Mouse (Mus musculus) bone marrow macrophage, adult 2 months (primary cell): ENCODE results near the gene Gm4969. TPM values are rescaled to one million over a fixed set of nuclear protein-coding genes. Genes with fewer than 3 reads are reported as not detected.

ENCODE experiments used
- H3K27ac ChIP-seq: 2 replicates; pipeline ENCODE4 v1.5.1; 2012; ENCODE audit warnings: low read depth, low read length; ENCODE audit not compliant: insufficient read depth
- H3K4me1 ChIP-seq: 2 replicates; pipeline ENCODE4 v1.6.1; 2012; ENCODE audit warnings: low read length; ENCODE audit not compliant: control insufficient read depth, insufficient read depth
- H3K4me3 ChIP-seq: 2 replicates; pipeline ENCODE4 v1.5.1; 2012; ENCODE audit warnings: mild to moderate bottlenecking, low read length, moderate library complexity; ENCODE audit not compliant: insufficient read depth
- CTCF ChIP-seq: IDR thresholded peaks from 2 replicates; pipeline ENCODE4 v1.5.1; 2012; ENCODE audit warnings: low read depth, mild to moderate bottlenecking, low read length, moderate library complexity
- POLR2A ChIP-seq: IDR thresholded peaks from 2 replicates; pipeline ENCODE4 v1.6.1; 2012; ENCODE audit warnings: mild to moderate bottlenecking, low read depth, low read length, borderline replicate concordance
- polyA plus RNA-seq: library from polyadenylated mRNA; stranded (reverse); fragments of >200 nt; gene quantifications from 2 replicates; pipeline ENCODE4 v1.2.4, GENCODE M21; 2012; ENCODE audit not compliant: missing spikeins, insufficient read depth, insufficient read length

The Gm4969 gene
- polyA plus RNA-seq, 1 experiment = not detected

GRCm38 (mm10) chr7:19137380-19137779 is 19.2 kb upstream of the Gm4969 start:
- Histone ChIP-seq H3K4me1 (no peaks in the 10 kb centered on the region), H3K4me3 (no peak overlapping the region), H3K27ac (no peak overlapping the region)
- TF ChIP-seq CTCF (peak; percentile 24; the same call in 1 of the 2 replicates), POLR2A (no peak)

GRCm38 (mm10) chr7:19136673-19137334 is 18.6 kb upstream of the Gm4969 start:
- TF ChIP-seq CTCF = no peak
- no peak for TF ChIP-seq POLR2A
- peaks cover 3% of the 10 kb centered on the region; the same call in 1 of the 2 replicates for H3K4me1 ChIP-seq
- H3K4me3 ChIP-seq = no peak overlapping the region
- H3K27ac ChIP-seq = no peak overlapping the region

- Histone ChIP-seq H3K4me1 (peaks cover 3% of the 10 kb centered on the region; the same call in 1 of the 2 replicates), H3K4me3 (no peak overlapping the region), H3K27ac (no peak overlapping the region)
- TF ChIP-seq POLR2A (no peak), CTCF (no peak)
These were observed 18.0 kb upstream of the Gm4969 start for GRCm38 (mm10) chr7:19136168-19136567.

GRCm38 (mm10) chr7:19131324-19131848 is 13.2 kb upstream of the Gm4969 start:
- TF ChIP-seq POLR2A (no peak), CTCF (peak; percentile 61; the same call in 1 of the 2 replicates)
- Histone ChIP-seq H3K4me1 (peaks cover 3% of the 10 kb centered on the region; the same call in 1 of the 2 replicates), H3K4me3 (peak overlapping the region; percentile 55), H3K27ac (no peak overlapping the region)

GRCm38 (mm10) chr7:19130657-19131056 is 12.5 kb upstream of the Gm4969 start:
- H3K4me3 ChIP-seq = no peak overlapping the region
- no peak for TF ChIP-seq POLR2A
- TF ChIP-seq CTCF = no peak
- H3K4me1 ChIP-seq = peaks cover 3% of the 10 kb centered on the region; the same call in 1 of the 2 replicates
- H3K27ac ChIP-seq = no peak overlapping the region

GRCm38 (mm10) chr7:19129396-19129795 is 11.2 kb upstream of the Gm4969 start:
- Histone ChIP-seq H3K27ac (no peak overlapping the region), H3K4me3 (no peak overlapping the region), H3K4me1 (peaks cover 3% of the 10 kb centered on the region; the same call in 1 of the 2 replicates)
- TF ChIP-seq CTCF = no peak
- no peak for TF ChIP-seq POLR2A

GRCm38 (mm10) chr7:19127744-19128143 is 9.6 kb upstream of the Gm4969 start:
- peaks cover 3% of the 10 kb centered on the region; the same call in 1 of the 2 replicates for H3K4me1 ChIP-seq
- TF ChIP-seq POLR2A = no peak
- no peak for TF ChIP-seq CTCF
- no peak overlapping the region for H3K27ac ChIP-seq
- no peak overlapping the region for H3K4me3 ChIP-seq

- TF ChIP-seq POLR2A = no peak
These were observed 6.5 kb upstream of the Gm4969 start for GRCm38 (mm10) chr7:19124713-19125112.

GRCm38 (mm10) chr7:19121686-19122085 is 3.5 kb upstream of the Gm4969 start:
- no peak for TF ChIP-seq POLR2A
- no peak for TF ChIP-seq CTCF
- Histone ChIP-seq H3K4me3 (no peak overlapping the region), H3K4me1 (peaks cover 3% of the 10 kb centered on the region; the same call in 1 of the 2 replicates), H3K27ac (no peak overlapping the region)

More at GRCm38 (mm10) chr7:19124713-19125112, 6.5 kb upstream of the Gm4969 start:
- H3K4me1 ChIP-seq = peaks cover 3% of the 10 kb centered on the region; the same call in 1 of the 2 replicates
- no peak overlapping the region for H3K4me3 ChIP-seq
- no peak overlapping the region for H3K27ac ChIP-seq

- Histone ChIP-seq H3K4me3 (peak within 1 kb of the TSS; percentile 76), H3K4me1 (peaks cover 3% of the 10 kb centered on the region; the same call in 1 of the 2 replicates), H3K27ac (no peak within 1 kb of the TSS)
- TF ChIP-seq POLR2A (peak; percentile 82; the same call in 1 of the 2 replicates), CTCF (no peak)
These were observed 1.7 kb upstream of the Gm4969 start, which contains the start of gene Fbxo46 for GRCm38 (mm10) chr7:19119631-19120429. TSS of gene Fbxo46 (plus strand) at chr7:19119859.
